10 mouse cellular contexts compared by ENCODE assay signal in genomic region chr2:50813568-50814461, GRCm38 (mm10).
DNase-seq lines count a peak whose midpoint lies in the region; ATAC-seq and TF ChIP-seq lines count a peak whose summit lies in the region.
"Had no signal": no experiment of that assay in that cellular context is flagged by ENCODE, and none has a peak within 500 bp of the region (broad histone marks: within the 10 kb centered on the region; RNA-seq: fewer than 3 reads in every experiment).

No protein-coding gene starts in this region.

- H3K9me3 ChIP-seq in midbrain, postnatal 0 days (ENCODE audit: low read length): no peaks in the 10 kb centered on the region
- H3K9me3 ChIP-seq in midbrain, embryonic 15.5 days: no peaks in the 10 kb centered on the region
- no peaks in the 10 kb centered on the region for H3K9me3 ChIP-seq in limb, embryonic 10.5 days (replicated peaks)
- H3K9me3 ChIP-seq: hindbrain, embryonic 13.5 days; liver, embryonic 13.5 days; neural tube, embryonic 13.5 days had no signal

- intact Hi-C loops in left cerebral cortex, adult 2 months (cut with DNase I): no loop called here

- no peak overlapping the region for H3K4me3 ChIP-seq in midbrain, postnatal 0 days (ENCODE audit: low read depth, low read length)
- no peak overlapping the region for H3K4me3 ChIP-seq in midbrain, embryonic 15.5 days
- no peak overlapping the region for H3K4me3 ChIP-seq in limb, embryonic 10.5 days
- H3K4me3 ChIP-seq in myocyte: no peak overlapping the region
- H3K4me3 ChIP-seq in left cerebral cortex, adult 2 months: no peak overlapping the region
- H3K4me3 ChIP-seq: hindbrain, embryonic 13.5 days; liver, embryonic 13.5 days; neural tube, embryonic 13.5 days had no signal

- no peak overlapping the region for H3K4me2 ChIP-seq in midbrain, postnatal 0 days (ENCODE audit: low read depth, low read length, poor library complexity, severe bottlenecking)
- no peak overlapping the region for H3K4me2 ChIP-seq in midbrain, embryonic 15.5 days
- H3K4me2 ChIP-seq in myocyte (ENCODE audit: low read depth): peak overlapping the region; percentile 44
- H3K4me2 ChIP-seq: hindbrain, embryonic 13.5 days; liver, embryonic 13.5 days; neural tube, embryonic 13.5 days had no signal

- 0 out of 2 replicates have a peak, but pooled peaks have one; percentile 1 for TF ChIP-seq CTCF in midbrain, postnatal 0 days (IDR thresholded peaks at IDR 0.05)
- TF ChIP-seq CTCF in left cerebral cortex, adult 2 months (IDR thresholded peaks at IDR 0.05): no peak

- H3K4me1 ChIP-seq in midbrain, postnatal 0 days (ENCODE audit: insufficient read depth, low read length): peaks cover 6% of the 10 kb centered on the region; the same call in 1 of the 2 replicates
- peaks cover 25% of the 10 kb centered on the region for H3K4me1 ChIP-seq in midbrain, embryonic 15.5 days
- H3K4me1 ChIP-seq in limb, embryonic 10.5 days: peaks cover 72% of the 10 kb centered on the region
- H3K4me1 ChIP-seq: liver, embryonic 13.5 days had no signal

- no peak for DNase-seq in midbrain, postnatal 0 days (ENCODE audit: low spot score)
- DNase-seq in NIH3T3 (ENCODE audit: low read depth): peak; percentile 45
- DNase-seq in limb, embryonic 10.5 days (ENCODE audit: low spot score): no peak
- DNase-seq in layer of hippocampus, postnatal 10 days (ENCODE audit: low spot score in 2 of 2): no peak
- no peak for DNase-seq in left cerebral cortex, adult 2 months (ENCODE audit: extremely low spot score in 1 of 2, low spot score in 2 of 2)
- DNase-seq: liver, embryonic 13.5 days had no signal

- H3K27ac ChIP-seq in midbrain, postnatal 0 days (ENCODE audit: low read depth, low read length): no peak overlapping the region
- no peak overlapping the region for H3K27ac ChIP-seq in midbrain, embryonic 15.5 days
- peak overlapping the region; percentile 25; the same call in 1 of the 2 replicates for H3K27ac ChIP-seq in limb, embryonic 10.5 days
- no peak overlapping the region for H3K27ac ChIP-seq in left cerebral cortex, adult 2 months
- H3K27ac ChIP-seq: hindbrain, embryonic 13.5 days; liver, embryonic 13.5 days; neural tube, embryonic 13.5 days had no signal

- no peak for TF ChIP-seq POLR2A in myocyte (IDR thresholded peaks at IDR 0.05; ENCODE audit: insufficient read length, low read depth)

- H3ac ChIP-seq in myocyte (ENCODE audit: control insufficient read depth, insufficient read length): no peak overlapping the region

- 91% methylated on average over 9 of the region's 9 CpGs for WGBS in midbrain, postnatal 0 days
- 92% methylated on average over 9 of the region's 9 CpGs for WGBS in midbrain, embryonic 15.5 days
- 78% methylated on average over 9 of the region's 9 CpGs for WGBS in limb, embryonic 10.5 days

- H3K9ac ChIP-seq in midbrain, postnatal 0 days (replicated peaks; ENCODE audit: low read length, poor library complexity, severe bottlenecking): no peak overlapping the region
- H3K9ac ChIP-seq in midbrain, embryonic 15.5 days: no peak overlapping the region
- H3K9ac ChIP-seq: hindbrain, embryonic 13.5 days; liver, embryonic 13.5 days; neural tube, embryonic 13.5 days had no signal

- H3K79me2 ChIP-seq in myocyte (ENCODE audit: control insufficient read depth, insufficient read depth): no peaks in the 10 kb centered on the region

- H3K27me3 ChIP-seq in midbrain, postnatal 0 days (ENCODE audit: insufficient read depth, low read length): no peaks in the 10 kb centered on the region
- no peaks in the 10 kb centered on the region for H3K27me3 ChIP-seq in midbrain, embryonic 15.5 days (replicated peaks)
- no peaks in the 10 kb centered on the region for H3K27me3 ChIP-seq in limb, embryonic 10.5 days (ENCODE audit: low read depth, poor library complexity, severe bottlenecking)
- no peaks in the 10 kb centered on the region for H3K27me3 ChIP-seq in myocyte (ENCODE audit: control insufficient read depth, insufficient read depth, insufficient read length)
- H3K27me3 ChIP-seq: hindbrain, embryonic 13.5 days; liver, embryonic 13.5 days; neural tube, embryonic 13.5 days had no signal

- no peaks in the 10 kb centered on the region for H3K36me3 ChIP-seq in midbrain, postnatal 0 days (ENCODE audit: insufficient read depth, low read length)
- no peaks in the 10 kb centered on the region for H3K36me3 ChIP-seq in midbrain, embryonic 15.5 days (replicated peaks)
- H3K36me3 ChIP-seq in limb, embryonic 10.5 days: no peaks in the 10 kb centered on the region
- H3K36me3 ChIP-seq in myocyte (ENCODE audit: control insufficient read depth, insufficient read depth): no peaks in the 10 kb centered on the region
- H3K36me3 ChIP-seq: hindbrain, embryonic 13.5 days; liver, embryonic 13.5 days; neural tube, embryonic 13.5 days had no signal

- no peak for ATAC-seq in midbrain, postnatal 0 days (ENCODE audit: low FRiP score)
- ATAC-seq in midbrain, embryonic 15.5 days (replicated peaks): no peak

TF ChIP-seq in myocyte, 11 proteins besides CTCF, POLR2A, EP300 and RAD21:
- peak; percentile 100 for TF ChIP-seq CEBPB (IDR thresholded peaks at IDR 0.05; ENCODE audit: insufficient read depth, poor library complexity, severe bottlenecking)
- TF ChIP-seq MAX (IDR thresholded peaks at IDR 0.05; ENCODE audit: low read depth): no peak
